Mouse (Mus musculus) MEL (cell line): ENCODE results near the gene Slc17a7.

Source experiments
- BHLHE40 ChIP-seq: IDR thresholded peaks from 2 replicates; pipeline ENCODE4 v1.6.1; 2012; ENCODE audit warnings: low read depth, mild to moderate bottlenecking, inconsistent platforms, low read length, improper control_type of control experiment, borderline replicate concordance
- CHD1 ChIP-seq: IDR thresholded peaks from 2 replicates; pipeline ENCODE4 v1.6.1; 2012; ENCODE audit warnings: low read depth, mild to moderate bottlenecking, inconsistent platforms, low read length, improper control_type of control experiment
- CHD2 ChIP-seq: IDR thresholded peaks from 2 replicates; pipeline ENCODE4 v1.6.1; 2011; ENCODE audit warnings: low read length, improper control_type of control experiment
- CTCF ChIP-seq, 3 experiments: IDR thresholded peaks in 2 of 3; conservative IDR thresholded peaks in 1 of 3; 2 replicates each; pipeline ENCODE4 v1.5.1; 2011 to 2012; ENCODE audit warnings: low read length in 3 of 3, low read depth in 2 of 3, mild to moderate bottlenecking in 2 of 3, improper control_type of control experiment in 1 of 3, inconsistent platforms in 1 of 3, mixed read lengths in 1 of 3, moderate library complexity in 1 of 3; ENCODE audit not compliant: control insufficient read depth in 1 of 3, insufficient read depth in 1 of 3, poor library complexity in 1 of 3, severe bottlenecking in 1 of 3
- ELF1 ChIP-seq: IDR thresholded peaks from 2 replicates; pipeline ENCODE4 v1.6.1; 2014; ENCODE audit warnings: low read depth, mild to moderate bottlenecking, inconsistent platforms, low read length, improper control_type of control experiment, moderate library complexity
- EP300 ChIP-seq, 2 experiments: IDR thresholded peaks; 2 replicates each; pipeline ENCODE4 v1.6.1; 2011; ENCODE audit warnings: improper control_type of control experiment in 2 of 2, low read length in 2 of 2, low read depth in 1 of 2, mild to moderate bottlenecking in 1 of 2
- GATA1 ChIP-seq: IDR thresholded peaks from 2 replicates; pipeline ENCODE4 v1.6.1; 2011; ENCODE audit warnings: low read depth, low read length, improper control_type of control experiment
- JUND ChIP-seq: IDR thresholded peaks from 2 replicates; pipeline ENCODE4 v1.6.1; 2011; ENCODE audit warnings: low read depth, mild to moderate bottlenecking, improper control_type of control experiment, low read length
- POLR2A ChIP-seq, 2 experiments: IDR thresholded peaks; 2 replicates each; pipeline ENCODE4 v1.6.1; 2011 to 2012; ENCODE audit warnings: low read length in 2 of 2, mild to moderate bottlenecking in 2 of 2, control low read depth in 1 of 2, improper control_type of control experiment in 1 of 2, low read depth in 1 of 2, moderate library complexity in 1 of 2; ENCODE audit not compliant: control insufficient read depth in 1 of 2, insufficient read depth in 1 of 2, poor library complexity in 1 of 2
- POLR2AphosphoS2 ChIP-seq: IDR thresholded peaks from 2 replicates; pipeline ENCODE4 v1.6.1; 2011; ENCODE audit warnings: low read length, improper control_type of control experiment
- UBTF ChIP-seq: IDR thresholded peaks from 2 replicates; pipeline ENCODE4 v1.6.1; 2012; ENCODE audit warnings: low read depth, mild to moderate bottlenecking, inconsistent platforms, low read length, improper control_type of control experiment, moderate library complexity, borderline replicate concordance; ENCODE audit not compliant: insufficient read depth
- ZC3H11A ChIP-seq: IDR thresholded peaks from 2 replicates; pipeline ENCODE4 v1.6.1; 2012; ENCODE audit warnings: low read depth, mild to moderate bottlenecking, inconsistent platforms, low read length, improper control_type of control experiment

DNA sequence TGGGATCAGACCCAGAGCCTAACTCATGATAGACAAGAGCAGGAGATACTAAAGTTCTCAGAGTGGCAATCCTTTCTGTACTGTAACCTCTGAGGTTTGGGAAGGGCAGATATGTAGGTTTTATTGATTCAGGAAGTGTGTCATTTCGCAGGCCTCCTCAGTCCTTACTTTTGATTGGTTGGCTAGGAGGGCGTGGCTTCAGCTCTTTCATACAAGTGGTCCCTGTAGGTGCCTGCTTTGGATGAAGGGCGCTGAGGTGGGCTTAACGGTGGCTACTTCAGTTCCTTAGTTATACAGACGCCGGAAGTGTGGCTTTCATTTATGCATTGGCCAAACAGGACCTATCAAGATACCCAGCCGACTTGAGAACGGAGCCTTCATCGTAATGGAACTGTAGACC is 8.2 kb upstream of the Slc17a7 start:
- peak in 1 of 2 experiments; percentile 80; a peak in 2 of 4 replicates for TF ChIP-seq POLR2A (IDR thresholded peaks at IDR 0.05; ENCODE audit: control insufficient read depth in 1 of 2, insufficient read depth in 1 of 2, low read depth in 1 of 2, low read length in 2 of 2, poor library complexity in 1 of 2)
- TF ChIP-seq ZC3H11A, result no peak
- TF ChIP-seq CHD2, result no peak
- TF ChIP-seq CTCF (IDR thresholded peaks at IDR 0.05 in 2 of 3, conservative IDR thresholded peaks at IDR 0.05 in 1 of 3; ENCODE audit: control insufficient read depth in 1 of 3, insufficient read depth in 1 of 3, low read depth in 2 of 3, low read length in 3 of 3, poor library complexity in 1 of 3, severe bottlenecking in 1 of 3), result no peak
- no peak for TF ChIP-seq GATA1
- TF ChIP-seq UBTF, result no peak
- no peak for TF ChIP-seq CHD1
- TF ChIP-seq EP300 (IDR thresholded peaks at IDR 0.05; ENCODE audit: low read depth in 1 of 2, low read length in 2 of 2), result no peak
- peak; percentile 85 for TF ChIP-seq POLR2AphosphoS2
- no peak for TF ChIP-seq JUND
- TF ChIP-seq BHLHE40, result no peak
- TF ChIP-seq ELF1, result peak; percentile 48; the same call in 1 of the 2 replicates
